Mouse (Mus musculus): ENCODE measurements around the gene Vangl1.

- TF ChIP-seq CTCF (IDR thresholded peaks at IDR 0.05; ENCODE audit: control insufficient read depth, insufficient read depth, low read length) (no peak), POLR2A (IDR thresholded peaks at IDR 0.05; ENCODE audit: borderline replicate concordance, control insufficient read depth, low read depth, low read length) (no peak)
Observed at GRCm38 (mm10) chr3:102142947-102143346, 61.5 kb downstream of the Vangl1 start.

Measured in bone marrow, adult 2 months (tissue).